Mouse (Mus musculus) ES-E14 (cell line): ENCODE measurements around the gene Rasal1.

Experiments used
- CHD2 ChIP-seq: IDR thresholded peaks from 2 replicates; pipeline ENCODE4 v1.6.1; 2014; ENCODE audit warnings: mild to moderate bottlenecking, low read depth, low read length, inconsistent platforms
- HCFC1 ChIP-seq: IDR thresholded peaks from 2 replicates; pipeline ENCODE4 v1.6.1; 2012; ENCODE audit warnings: low read length, inconsistent platforms, borderline replicate concordance; ENCODE audit not compliant: insufficient read depth
- MAFK ChIP-seq: IDR thresholded peaks from 2 replicates; pipeline ENCODE4 v1.6.1; 2014; ENCODE audit warnings: mild to moderate bottlenecking, low read depth, low read length, inconsistent platforms; ENCODE audit not compliant: insufficient read depth
- ZC3H11A ChIP-seq: IDR thresholded peaks from 2 replicates; pipeline ENCODE4 v1.6.1; 2012; ENCODE audit warnings: low read depth, mild to moderate bottlenecking, inconsistent platforms, low read length, borderline replicate concordance
- ZNF384 ChIP-seq: IDR thresholded peaks from 2 replicates; pipeline ENCODE4 v1.6.1; 2012; ENCODE audit warnings: low read depth, low read length, inconsistent platforms

GRCm38 (mm10) chr5:120717136-120717535 lies 68.5 kb downstream of the Rasal1 start:
- TF ChIP-seq ZC3H11A (no peak), CHD2 (no peak), HCFC1 (no peak), MAFK (no peak), ZNF384 (no peak)
